In the genomic region with DNA sequence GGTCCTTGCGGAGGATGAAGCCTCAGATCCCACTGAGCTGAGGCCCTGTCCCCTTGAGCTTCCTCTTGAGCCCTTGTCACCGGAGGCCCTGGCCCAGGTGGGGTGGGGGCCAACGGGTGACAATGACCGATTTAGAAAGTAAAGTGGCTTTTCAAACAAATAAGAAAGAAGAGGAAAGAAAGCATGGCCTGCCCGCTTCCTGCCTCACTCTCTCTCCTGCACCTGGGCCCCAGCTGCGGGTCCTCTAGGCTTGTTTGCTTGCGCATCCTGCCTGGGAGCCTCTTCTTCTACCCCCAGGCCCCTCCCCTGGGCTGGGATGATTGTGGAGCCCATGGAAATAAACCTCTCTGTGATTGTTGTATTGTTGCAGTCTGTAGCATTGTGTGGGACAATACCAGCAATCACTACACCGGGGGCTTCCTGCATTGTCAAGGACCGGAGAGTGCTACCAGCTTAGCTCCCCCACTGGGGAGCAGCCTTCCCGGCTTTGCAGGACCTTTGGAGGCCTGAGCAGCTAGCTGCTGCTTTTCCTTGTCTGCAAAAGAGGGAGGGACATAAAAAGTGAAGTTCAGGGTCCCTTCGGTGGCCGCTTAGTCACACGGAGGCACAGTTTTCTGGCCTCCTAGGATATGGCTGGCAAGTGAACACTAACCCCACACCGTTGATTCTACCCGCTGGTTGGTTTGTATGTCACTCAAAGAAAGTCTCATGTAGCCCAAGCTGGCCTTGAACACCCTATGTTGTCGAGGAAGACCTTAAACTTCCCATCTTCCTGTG, we compare ENCODE assay signal across 7 mouse cellular contexts. TPM values are rescaled to one million over a fixed set of nuclear protein-coding genes. Genes with fewer than 3 reads are reported as not detected.
DNase-seq lines count a peak whose midpoint lies in the region; ATAC-seq and TF ChIP-seq lines count a peak whose summit lies in the region.

No protein-coding gene starts in this region.

- H3K36me3 ChIP-seq in kidney, postnatal 0 days (ENCODE audit: insufficient read depth, low read length) = no peaks in the 10 kb centered on the region
- H3K36me3 ChIP-seq in embryonic facial prominence, embryonic 15.5 days = no peaks in the 10 kb centered on the region
- no peaks in the 10 kb centered on the region; the same call in 1 of the 2 replicates for H3K36me3 ChIP-seq in splenic B cell, adult 2 months (ENCODE audit: control insufficient read depth, insufficient read depth, low read length, poor library complexity, severe bottlenecking)

- no peak overlapping the region for H3K4me2 ChIP-seq in kidney, postnatal 0 days (ENCODE audit: low read length)
- no peak overlapping the region for H3K4me2 ChIP-seq in embryonic facial prominence, embryonic 15.5 days (replicated peaks)

- no peak overlapping the region for H3K4me3 ChIP-seq in kidney, postnatal 0 days (replicated peaks; ENCODE audit: low read depth, low read length)
- no peak overlapping the region for H3K4me3 ChIP-seq in embryonic facial prominence, embryonic 15.5 days (replicated peaks)

- no peaks in the 10 kb centered on the region for H3K9me3 ChIP-seq in kidney, postnatal 0 days (replicated peaks; ENCODE audit: low read length)
- no peaks in the 10 kb centered on the region for H3K9me3 ChIP-seq in embryonic facial prominence, embryonic 15.5 days (replicated peaks)

- intact Hi-C loops in left cerebral cortex, postnatal 36 days (cut with DNase I) = no loop called here

- ATAC-seq in kidney, postnatal 0 days (replicated peaks; ENCODE audit: low FRiP score, low read depth) = no peak
- ATAC-seq in embryonic facial prominence, embryonic 15.5 days (ENCODE audit: insufficient number of reproducible peaks, low FRiP score, low TSS enrichment, low read depth) = no peak
- ATAC-seq in monocyte, adult 5-6 weeks (replicated peaks; ENCODE audit: insufficient number of reproducible peaks, low FRiP score, low TSS enrichment, poor library complexity, severe bottlenecking) = no peak

- no peaks in the 10 kb centered on the region for H3K27me3 ChIP-seq in kidney, postnatal 0 days (ENCODE audit: insufficient read depth, low read length)
- no peaks in the 10 kb centered on the region for H3K27me3 ChIP-seq in embryonic facial prominence, embryonic 15.5 days
- H3K27me3 ChIP-seq in splenic B cell, adult 2 months (ENCODE audit: control insufficient read depth, insufficient read depth, low read length, poor library complexity, severe bottlenecking) = no peaks in the 10 kb centered on the region

- H3K9ac ChIP-seq in kidney, postnatal 0 days (ENCODE audit: low read depth, low read length) = 0 out of 2 replicates have a peak overlapping the region, but pooled peaks have one; percentile 23
- H3K9ac ChIP-seq in embryonic facial prominence, embryonic 15.5 days = no peak overlapping the region

- DNase-seq in kidney, postnatal 0 days (ENCODE audit: low spot score) = no peak
- DNase-seq in kidney, adult 11 months = no peak
- peak; percentile 93 for DNase-seq in R1 (ENCODE audit: low read depth, low spot score)
- peak; percentile 58 for DNase-seq in splenic B cell, adult 2 months (ENCODE audit: low read depth, low spot score)
- no peak for DNase-seq in left cerebral cortex, postnatal 36 days (ENCODE audit: low spot score in 2 of 2)

- H3K4me1 ChIP-seq in kidney, postnatal 0 days (replicated peaks; ENCODE audit: insufficient read depth, low read length) = peaks cover 5% of the 10 kb centered on the region; the same call in 1 of the 2 replicates
- peaks cover 10% of the 10 kb centered on the region for H3K4me1 ChIP-seq in embryonic facial prominence, embryonic 15.5 days

- peak overlapping the region; percentile 63; the same call in 1 of the 2 replicates for H3K27ac ChIP-seq in kidney, postnatal 0 days
- H3K27ac ChIP-seq in embryonic facial prominence, embryonic 15.5 days (replicated peaks) = peak overlapping the region; percentile 72

- WGBS in kidney, postnatal 0 days = 53% methylated on average over 16 of the region's 16 CpGs
- WGBS in embryonic facial prominence, embryonic 15.5 days = 42% methylated on average over 16 of the region's 16 CpGs

- no peak for TF ChIP-seq CTCF in kidney, postnatal 0 days (IDR thresholded peaks at IDR 0.05; ENCODE audit: low read depth)

RNA-seq across cellular contexts. Expression of gene Rpl11, which starts 35.9 kb away (rescaled TPM):
- 490 and 535 TPM in 2 replicates for polyA plus RNA-seq in kidney, postnatal 0 days (2015; fragmentation: Nextera tagmentation; extraction: Ambion mirVana)
- 427 and 463 TPM in 2 replicates for polyA plus RNA-seq in embryonic facial prominence, embryonic 15.5 days (2015; fragmentation: Nextera tagmentation; extraction: Ambion mirVana)
- total RNA-seq in left cerebral cortex, postnatal 36 days (2021) = 100 to 1,000 TPM; 248 to 256 TPM
- total RNA-seq in monocyte, adult 5-6 weeks (2017) = 392 to 636 TPM (median 589 TPM) in 3 replicates

RNA-seq across cellular contexts. Expression of gene Id3, which starts 54.1 kb away (rescaled TPM):
- polyA plus RNA-seq in kidney, postnatal 0 days (2015; fragmentation: Nextera tagmentation; extraction: Ambion mirVana) = 764 and 829 TPM in 2 replicates
- 432 and 441 TPM in 2 replicates for polyA plus RNA-seq in embryonic facial prominence, embryonic 15.5 days (2015; fragmentation: Nextera tagmentation; extraction: Ambion mirVana)
- total RNA-seq in left cerebral cortex, postnatal 36 days (2021) = 10 to 100 TPM; 35.3 to 40.7 TPM
- 4.9 to 16.7 TPM (median 8.5 TPM) in 3 replicates for total RNA-seq in monocyte, adult 5-6 weeks (2017)

Comparison
In these comparisons a context has a peak if more than half of its experiments do, and no peak if none do; other contexts are left out.
1. DNase-seq: peak in R1 (single experiment) and splenic B cell, adult 2 months (single experiment); none in kidney, postnatal 0 days (single experiment), kidney, adult 11 months (single experiment) and left cerebral cortex, postnatal 36 days (0 of 2).